Mouse (Mus musculus): Measurements from ENCODE around the gene Clec2g. TPM values are rescaled to one million over a fixed set of nuclear protein-coding genes. Genes with fewer than 3 reads are reported as not detected.

Gene Clec2g
- polyA plus RNA-seq (2017; shearing (Covaris generic)): 1 to 10 TPM in 1 of 2 experiments, under 1 TPM in 1; 0.60 to 1.7 TPM

DNA sequence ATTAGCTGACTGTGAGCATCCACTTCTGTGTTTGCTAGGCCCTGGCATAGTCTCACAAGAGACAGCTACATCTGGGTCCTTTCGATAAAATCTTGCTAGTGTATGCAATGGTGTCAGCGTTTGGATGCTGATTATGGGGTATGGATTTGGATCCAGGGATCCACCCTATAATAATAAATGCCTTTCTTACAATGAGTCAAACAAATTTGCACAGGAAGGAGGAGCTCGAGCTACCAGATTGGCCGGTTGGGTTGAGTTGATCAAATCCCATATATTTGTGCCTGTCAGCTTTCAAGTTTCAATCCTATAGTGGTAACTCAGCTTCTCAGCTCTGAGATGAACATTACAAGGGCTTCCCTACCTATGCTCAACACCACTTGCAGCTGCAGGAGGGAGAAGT is at the start of gene Clec2g:
Clec2g (plus strand) TSS at position 301 of the 400 bp plus-strand sequence.

GRCm38 (mm10) chr6:128887091-128887790 is 46.9 kb upstream of the Clec2g start, which contains the start of gene Clec2i:
TSS of gene Clec2i (plus strand) at chr6:128887588.

DNA sequence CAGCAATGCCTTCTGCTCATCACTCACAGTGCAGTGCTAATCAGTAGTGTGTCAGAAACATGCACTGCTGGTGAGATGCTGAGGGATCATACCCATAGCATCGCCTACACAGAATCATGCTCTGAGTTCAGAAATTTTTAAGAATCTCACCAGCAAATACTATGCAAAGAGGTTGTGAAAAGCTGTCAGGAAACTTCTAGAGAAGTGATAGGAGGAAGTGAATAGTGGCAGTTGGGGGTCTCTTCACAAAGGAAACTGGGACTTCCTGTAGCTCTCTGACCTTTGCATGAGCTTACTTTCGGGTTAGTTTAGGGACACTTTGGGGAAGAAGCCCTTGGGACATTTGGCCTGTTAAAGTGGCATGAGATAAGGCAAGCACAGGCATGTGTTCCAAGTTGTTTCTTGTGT is 43.2 kb upstream of the Clec2g start, which contains the start of gene BC035044:
BC035044 (minus strand) TSS at position 179 of the 408 bp plus-strand sequence.

Other genes with a start within 250 kb of the Clec2g start
- under 1 TPM; 0.42 to 0.44 TPM for gene Klrb1, start 211.3 kb upstream of the Clec2g start, polyA plus RNA-seq (2017; shearing (Covaris generic))
- 1 to 10 TPM; 2.3 to 4.6 TPM for gene Klrb1c, start 145.2 kb upstream of the Clec2g start, polyA plus RNA-seq (2017; shearing (Covaris generic))
- gene Gm44511, start 108.1 kb upstream of the Clec2g start, polyA plus RNA-seq (2017; shearing (Covaris generic)): not detected
- gene Klrb1b, start 108.0 kb upstream of the Clec2g start, polyA plus RNA-seq (2017; shearing (Covaris generic)): under 1 TPM; 0.67 to 0.70 TPM
- 100 to 1,000 TPM in 1 of 2 experiments, 10 to 100 TPM in 1; 51.3 to 106 TPM for gene Clec2i, start 46.8 kb upstream of the Clec2g start, polyA plus RNA-seq (2017; shearing (Covaris generic))
- 1 to 10 TPM; 1.8 to 3.1 TPM for gene BC035044, start 43.3 kb upstream of the Clec2g start, polyA plus RNA-seq (2017; shearing (Covaris generic))
- 1 to 10 TPM; 3.2 to 3.6 TPM for gene Klrb1f, start 111.5 kb downstream of the Clec2g start, polyA plus RNA-seq (2017; shearing (Covaris generic))
- not detected for gene Clec2e, start 166.5 kb downstream of the Clec2g start, polyA plus RNA-seq (2017; shearing (Covaris generic))
- 10 to 100 TPM; 19.6 to 36.4 TPM for gene Clec2d, start 246.2 kb downstream of the Clec2g start, polyA plus RNA-seq (2017; shearing (Covaris generic))

Data from inflammation-experienced regulatory T-cells (primary cell).